Mouse (Mus musculus) stomach, embryonic 15.5 days (tissue): ENCODE data around the gene Nck2. TPM values are rescaled to one million over a fixed set of nuclear protein-coding genes. Genes with fewer than 3 reads are reported as not detected.
"Not testable (repeated sequence)": the region's sequence is repeated elsewhere in the genome, so short reads cannot be mapped to it uniquely, and the experiment has no call there.

Experiments
- ATAC-seq: fragments of 200-750 bp; cut with Nextera tagmentation; 2 replicates; pipeline ENCODE4 v1.8.0; 2017; ENCODE audit warnings: low read depth, moderate number of reproducible peaks, moderate TSS enrichment; ENCODE audit not compliant: insufficient read depth, low FRiP score
- H3K27ac ChIP-seq: fragments of 300-500 bp; sonication (generic); 2 replicates; pipeline ENCODE4 v1.5.1; 2015; ENCODE audit warnings: mild to moderate bottlenecking, inconsistent platforms
- H3K27me3 ChIP-seq: fragments of 300-500 bp; sonication (generic); replicated peaks from 2 replicates; pipeline ENCODE4 v1.6.1; 2015; ENCODE audit warnings: inconsistent platforms
- H3K36me3 ChIP-seq: fragments of 300-500 bp; sonication (generic); 2 replicates; pipeline ENCODE4 v1.6.1; 2015; ENCODE audit warnings: inconsistent platforms
- H3K4me1 ChIP-seq: fragments of 300-500 bp; sonication (generic); 2 replicates; pipeline ENCODE4 v1.6.1; 2015; ENCODE audit warnings: inconsistent platforms
- H3K4me2 ChIP-seq: fragments of 300-500 bp; sonication (generic); 2 replicates; pipeline ENCODE4 v1.6.1; 2015; ENCODE audit warnings: mild to moderate bottlenecking, inconsistent platforms
- H3K4me3 ChIP-seq: fragments of 300-500 bp; sonication (generic); replicated peaks from 2 replicates; pipeline ENCODE4 v1.5.1; 2015; ENCODE audit warnings: inconsistent platforms
- H3K9ac ChIP-seq: fragments of 300-500 bp; sonication (generic); 2 replicates; pipeline ENCODE4 v1.6.1; 2015; ENCODE audit warnings: inconsistent platforms
- H3K9me3 ChIP-seq: fragments of 300-500 bp; sonication (generic); 2 replicates; pipeline ENCODE4 v1.6.1; 2016; ENCODE audit warnings: inconsistent platforms
- WGBS: fragments of 180-500 bp; shearing (Covaris S2); methylation state at CpG from one replicate; pipeline ENCODE4 v1.1.7; 2015; 5-methylcytosine and 5-hydroxymethylcytosine counted together
- polyA plus RNA-seq: library from polyadenylated mRNA; unstranded; fragments of >200 nt; fragmentation: Nextera tagmentation; extraction: Ambion mirVana; gene quantifications from 2 replicates; pipeline ENCODE4 v1.2.1, GENCODE M21; 2015

The Nck2 gene
- polyA plus RNA-seq, 1 experiment from 2014 or later = 41.3 TPM

DNA sequence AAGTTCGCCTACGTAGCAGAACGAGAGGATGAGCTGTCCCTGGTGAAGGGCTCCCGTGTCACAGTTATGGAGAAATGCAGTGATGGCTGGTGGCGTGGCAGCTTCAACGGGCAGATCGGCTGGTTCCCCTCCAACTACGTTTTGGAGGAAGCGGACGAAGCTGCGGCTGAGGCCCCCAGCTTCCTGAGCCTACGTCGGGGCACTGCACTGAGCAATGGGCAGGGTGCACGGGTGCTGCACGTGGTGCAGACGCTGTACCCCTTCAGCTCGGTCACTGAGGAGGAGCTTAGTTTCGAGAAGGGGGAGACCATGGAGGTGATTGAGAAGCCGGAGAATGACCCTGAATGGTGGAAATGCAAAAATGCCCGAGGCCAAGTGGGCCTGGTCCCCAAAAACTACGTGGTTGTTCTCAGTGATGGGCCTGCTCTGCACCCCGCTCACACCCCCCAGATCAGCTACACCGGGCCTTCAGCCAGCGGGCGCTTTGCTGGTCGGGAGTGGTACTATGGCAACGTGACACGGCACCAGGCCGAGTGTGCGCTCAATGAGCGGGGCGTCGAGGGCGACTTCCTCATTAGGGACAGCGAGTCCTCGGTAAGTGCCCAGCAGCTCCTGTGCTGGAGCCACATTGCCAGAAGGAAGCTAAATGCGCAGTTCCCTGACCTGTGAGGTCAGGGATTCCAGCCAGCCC is 109.8 kb downstream of the Nck2 start:
- not testable (repeated sequence) for H3K9ac ChIP-seq, H3K9me3 ChIP-seq, H3K4me3 ChIP-seq, ATAC-seq, H3K4me2 ChIP-seq, H3K27ac ChIP-seq, H3K4me1 ChIP-seq, H3K36me3 ChIP-seq, H3K27me3 ChIP-seq
- WGBS = 92% methylated on average over 37 of the region's 37 CpGs

DNA sequence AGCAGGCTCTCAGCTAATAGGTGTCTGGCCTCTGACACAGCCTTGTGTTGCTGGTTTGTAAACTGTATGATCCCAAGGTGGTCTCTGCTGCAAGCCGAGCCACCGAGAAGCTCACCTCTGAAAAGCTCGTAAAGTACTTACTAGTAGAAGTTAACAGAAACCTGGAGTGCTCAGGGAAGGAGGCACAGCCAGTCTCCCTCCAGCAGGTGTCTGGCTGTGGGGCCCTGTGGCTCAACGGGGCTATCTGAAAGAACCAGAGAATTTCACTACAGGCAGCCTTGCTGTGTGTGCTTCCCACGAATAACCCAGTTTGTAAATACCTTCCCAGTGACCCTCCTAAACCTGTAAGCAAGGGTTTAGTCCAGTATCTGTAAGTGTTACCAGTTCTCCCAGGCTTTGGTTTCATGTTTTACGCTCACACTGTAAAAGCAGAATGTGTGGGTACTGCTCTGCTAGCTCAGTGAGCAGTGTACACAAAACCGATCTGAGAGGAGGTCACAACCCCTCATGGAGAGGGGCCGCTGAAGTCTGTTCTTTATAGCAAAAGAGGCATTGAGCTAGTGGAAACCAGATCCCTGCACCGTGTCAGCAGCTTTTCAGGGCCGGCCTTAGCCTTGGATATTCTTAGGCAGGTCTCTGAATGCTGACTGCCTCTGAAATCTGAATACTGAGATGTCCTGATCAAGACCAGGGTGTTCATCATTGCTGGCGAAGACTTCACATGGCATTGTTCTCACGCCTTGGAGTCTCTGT is 111.0 kb downstream of the Nck2 start:
- ATAC-seq = no peak
- Histone ChIP-seq H3K4me1 (no peaks in the 10 kb centered on the region), H3K9ac (no peak overlapping the region), H3K27ac (no peak overlapping the region), H3K4me3 (no peak overlapping the region), H3K4me2 (no peak overlapping the region), H3K36me3 (peaks cover 9% of the 10 kb centered on the region; the same call in 1 of the 2 replicates), H3K9me3 (no peaks in the 10 kb centered on the region), H3K27me3 (no peaks in the 10 kb centered on the region)
- WGBS = 55% methylated on average over 12 of the region's 12 CpGs

- H3K9ac ChIP-seq = no peak overlapping the region
- H3K36me3 ChIP-seq = peaks cover 9% of the 10 kb centered on the region; the same call in 1 of the 2 replicates
- H3K9me3 ChIP-seq = no peaks in the 10 kb centered on the region
- no peak overlapping the region for H3K4me3 ChIP-seq
- ATAC-seq = peak; percentile 51; the same call in 1 of the 2 replicates
- no peak overlapping the region for H3K4me2 ChIP-seq
- no peak overlapping the region for H3K27ac ChIP-seq
- no peaks in the 10 kb centered on the region for H3K4me1 ChIP-seq
- WGBS = 77% methylated on average over 3 of the region's 3 CpGs
- H3K27me3 ChIP-seq = no peaks in the 10 kb centered on the region
These were observed 114.0 kb downstream of the Nck2 start for GRCm38 (mm10) chr1:43558329-43558728.

GRCm38 (mm10) chr1:43559043-43559692 is 114.8 kb downstream of the Nck2 start:
- 91% methylated on average over 5 of the region's 5 CpGs for WGBS

DNA sequence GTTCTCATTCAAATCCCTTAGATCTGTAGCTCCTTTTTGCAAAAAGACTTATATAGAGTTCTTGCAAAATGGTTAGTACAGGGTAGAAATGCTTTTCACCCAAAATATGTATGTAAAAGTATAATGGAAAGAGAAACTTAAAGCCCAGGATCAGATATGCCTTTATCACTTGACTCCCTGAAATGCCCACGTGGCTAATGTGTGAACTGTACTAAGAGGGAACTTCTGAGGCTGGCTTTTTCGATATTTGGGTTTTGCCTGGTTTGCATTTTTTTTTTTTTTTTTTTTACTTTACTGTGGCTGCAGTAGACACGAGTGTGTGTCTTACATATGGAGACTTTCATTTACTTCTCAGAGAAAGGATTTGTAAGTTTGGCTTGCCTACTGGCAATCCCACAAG is 116.7 kb downstream of the Nck2 start:
- no peak overlapping the region for H3K9ac ChIP-seq
- WGBS = 74% methylated on average over 3 of the region's 3 CpGs

More at GRCm38 (mm10) chr1:43559043-43559692, 114.8 kb downstream of the Nck2 start:
- peak; percentile 57; the same call in 1 of the 2 replicates for ATAC-seq
- Histone ChIP-seq H3K9me3 (no peaks in the 10 kb centered on the region), H3K27ac (no peak overlapping the region), H3K27me3 (no peaks in the 10 kb centered on the region), H3K4me2 (no peak overlapping the region), H3K9ac (no peak overlapping the region), H3K36me3 (0 out of 2 replicates have a peak, but pooled peaks cover 6% of the 10 kb centered on the region), H3K4me3 (no peak overlapping the region), H3K4me1 (no peaks in the 10 kb centered on the region)

DNA sequence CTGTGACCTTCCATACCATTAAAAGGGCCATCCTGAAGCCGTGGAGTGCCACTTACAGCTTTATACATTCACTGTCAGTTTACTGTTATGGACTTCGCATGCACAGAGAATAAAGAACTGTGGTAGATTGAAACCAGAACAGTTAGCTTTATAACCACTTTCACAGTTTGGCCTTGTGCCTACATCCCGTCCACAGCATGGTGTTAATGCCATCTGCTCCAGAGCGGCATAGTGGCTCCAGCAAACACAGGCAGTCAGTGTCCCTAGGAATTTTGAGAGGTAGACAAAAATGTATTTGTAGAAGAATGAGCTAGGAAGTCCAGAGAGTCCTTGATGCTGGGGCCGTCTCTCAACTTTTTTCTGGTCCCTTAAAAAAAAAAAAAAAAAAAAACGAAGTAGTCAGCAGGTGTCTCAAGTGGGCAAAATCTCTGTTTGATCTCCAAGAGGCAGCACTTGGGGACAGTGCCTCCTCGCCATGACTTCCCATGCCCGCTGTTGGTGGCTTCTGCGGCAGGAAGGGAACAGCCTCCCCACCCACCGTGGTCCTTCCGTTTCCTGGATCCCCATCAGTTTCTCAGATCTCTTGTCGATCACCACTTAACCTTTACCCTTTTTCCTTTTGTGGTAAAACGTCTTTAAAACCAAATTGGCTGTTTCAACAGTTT is 117.8 kb downstream of the Nck2 start:
- 76% methylated on average over 13 of the region's 13 CpGs for WGBS
- ATAC-seq = no peak
- no peak overlapping the region for H3K4me2 ChIP-seq
- H3K9ac ChIP-seq = no peak overlapping the region
- no peaks in the 10 kb centered on the region for H3K36me3 ChIP-seq
- H3K9me3 ChIP-seq = no peaks in the 10 kb centered on the region
- no peak overlapping the region for H3K4me3 ChIP-seq
- no peaks in the 10 kb centered on the region for H3K4me1 ChIP-seq
- H3K27ac ChIP-seq = no peak overlapping the region
- H3K27me3 ChIP-seq = no peaks in the 10 kb centered on the region

More for the DNA sequence above, 116.7 kb downstream of the Nck2 start:
- Histone ChIP-seq H3K4me2 (no peak overlapping the region), H3K4me1 (no peaks in the 10 kb centered on the region), H3K9me3 (no peaks in the 10 kb centered on the region), H3K27me3 (no peaks in the 10 kb centered on the region), H3K4me3 (no peak overlapping the region), H3K36me3 (no peaks in the 10 kb centered on the region), H3K27ac (no peak overlapping the region)
- no peak for ATAC-seq

- no peaks in the 10 kb centered on the region for H3K9me3 ChIP-seq
- H3K27me3 ChIP-seq = no peaks in the 10 kb centered on the region
- WGBS = 90% methylated on average over 4 of the region's 4 CpGs
- no peak overlapping the region for H3K4me2 ChIP-seq
- H3K27ac ChIP-seq = no peak overlapping the region
- peaks cover 2% of the 10 kb centered on the region; the same call in 1 of the 2 replicates for H3K36me3 ChIP-seq
- no peaks in the 10 kb centered on the region for H3K4me1 ChIP-seq
- H3K9ac ChIP-seq = no peak overlapping the region
- no peak overlapping the region for H3K4me3 ChIP-seq
- ATAC-seq = no peak
These were observed 120.9 kb downstream of the Nck2 start for GRCm38 (mm10) chr1:43565260-43565659.

GRCm38 (mm10) chr1:43566677-43567377 is 122.4 kb downstream of the Nck2 start:
- Histone ChIP-seq H3K9me3 (no peaks in the 10 kb centered on the region), H3K4me2 (no peak overlapping the region), H3K36me3 (peaks cover 6% of the 10 kb centered on the region; the same call in 1 of the 2 replicates), H3K27me3 (no peaks in the 10 kb centered on the region), H3K9ac (no peak overlapping the region), H3K27ac (no peak overlapping the region), H3K4me1 (no peaks in the 10 kb centered on the region), H3K4me3 (no peak overlapping the region)
- no peak for ATAC-seq
- WGBS = 76% methylated on average over 8 of the region's 8 CpGs

DNA sequence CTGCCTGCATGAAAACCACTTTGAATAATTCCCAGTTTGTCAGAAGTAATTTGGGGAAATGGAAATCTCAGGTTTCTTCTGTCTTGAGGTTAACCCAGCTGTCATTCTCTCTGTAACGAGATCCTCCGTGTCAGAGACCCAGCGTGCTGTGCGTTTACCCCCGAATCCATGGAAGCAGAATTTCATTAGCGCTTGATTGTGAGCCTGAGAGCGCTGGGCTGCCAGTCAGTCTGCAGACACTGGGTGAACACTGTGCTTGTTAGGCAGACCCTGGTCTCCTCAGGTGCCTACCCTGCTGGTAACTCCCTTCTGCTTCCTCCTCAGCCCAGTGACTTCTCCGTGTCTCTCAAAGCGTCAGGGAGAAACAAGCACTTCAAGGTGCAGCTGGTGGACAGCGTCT is 124.4 kb downstream of the Nck2 start:
- ATAC-seq = no peak
- no peak overlapping the region for H3K4me2 ChIP-seq
- H3K4me3 ChIP-seq = no peak overlapping the region
- peaks cover 8% of the 10 kb centered on the region; the same call in 1 of the 2 replicates for H3K36me3 ChIP-seq
- no peaks in the 10 kb centered on the region for H3K9me3 ChIP-seq
- H3K9ac ChIP-seq = no peak overlapping the region
- H3K27me3 ChIP-seq = no peaks in the 10 kb centered on the region
- 84% methylated on average over 10 of the region's 10 CpGs for whole genome bisulfite sequencing
- no peaks in the 10 kb centered on the region for H3K4me1 ChIP-seq
- no peak overlapping the region for H3K27ac ChIP-seq

- no peak for ATAC-seq
- Histone ChIP-seq H3K27me3 (no peaks in the 10 kb centered on the region), H3K27ac (no peak overlapping the region), H3K9me3 (no peaks in the 10 kb centered on the region), H3K4me3 (no peak overlapping the region), H3K9ac (no peak overlapping the region), H3K4me1 (no peaks in the 10 kb centered on the region), H3K4me2 (no peak overlapping the region), H3K36me3 (peaks cover 8% of the 10 kb centered on the region; the same call in 1 of the 2 replicates)
- WGBS = 91% methylated on average over 4 of the region's 4 CpGs
These were observed 126.7 kb downstream of the Nck2 start for GRCm38 (mm10) chr1:43571105-43571504.

- Histone ChIP-seq H3K27me3 (no peaks in the 10 kb centered on the region), H3K9ac (no peak overlapping the region), H3K4me3 (no peak overlapping the region), H3K4me2 (no peak overlapping the region), H3K9me3 (no peaks in the 10 kb centered on the region), H3K36me3 (0 out of 2 replicates have a peak, but pooled peaks cover 5% of the 10 kb centered on the region), H3K27ac (no peak overlapping the region), H3K4me1 (no peaks in the 10 kb centered on the region)
- 89% methylated on average over 3 of the region's 3 CpGs for WGBS
- no peak for ATAC-seq
These were observed 130.5 kb downstream of the Nck2 start for GRCm38 (mm10) chr1:43574793-43575304.
